Mouse (Mus musculus) cerebellum, adult 18-20 months (tissue): ENCODE results near the gene Slc22a4.

Source experiments
- DNase-seq, 2 experiments: peaks; one replicate each; pipeline ENCODE4 v3.0.0; 2021

Slc22a4 gene

DNA sequence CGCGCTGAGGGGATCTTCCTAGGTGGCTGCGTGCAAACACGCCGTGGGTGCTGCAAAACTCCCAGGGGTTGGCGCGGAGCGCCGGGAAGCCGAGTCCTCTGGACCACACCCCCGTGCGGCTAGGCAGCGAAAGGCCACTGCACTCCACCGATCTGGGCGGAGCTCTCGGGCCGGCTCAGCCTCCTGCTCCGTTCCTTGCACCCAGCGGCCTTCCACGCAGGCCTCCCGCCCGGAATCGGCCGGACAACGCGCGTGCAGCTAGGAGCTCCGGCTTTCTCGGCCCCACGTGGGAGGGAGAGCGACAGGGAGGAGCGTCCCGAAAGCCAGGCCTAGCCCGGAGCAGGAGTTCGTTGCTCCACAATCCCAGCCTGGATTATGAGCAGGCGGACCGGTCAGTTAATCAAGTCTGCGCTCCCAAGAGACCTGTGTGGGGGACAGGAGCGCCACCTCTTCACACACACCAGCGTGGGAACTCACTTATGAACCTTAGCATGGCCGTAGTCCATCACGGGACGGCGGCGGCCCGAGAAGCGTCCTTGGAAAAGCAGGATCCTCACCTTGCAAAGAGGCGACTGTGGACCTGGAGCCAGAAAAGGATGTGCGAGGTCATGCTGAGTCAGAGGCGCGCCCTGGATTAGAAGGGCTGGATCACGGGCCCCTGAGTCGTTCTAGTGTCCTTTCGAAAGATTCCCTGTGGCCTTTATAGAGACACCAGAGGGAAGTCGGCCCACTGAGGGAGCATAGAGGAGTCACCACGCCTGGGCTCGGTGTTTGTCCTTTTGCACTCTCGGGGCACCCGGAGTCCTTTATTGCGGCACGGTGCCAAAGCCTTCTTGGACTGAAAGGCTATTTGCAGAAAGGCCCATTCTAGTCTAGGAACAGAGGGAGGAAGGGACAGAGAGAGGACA, at the start of gene Slc22a4:
Gene Slc22a4, minus strand, starts transcription at position 47 of the 908 bp plus-strand sequence.
- peak; percentile 90 to 91 for DNase-seq

DNA sequence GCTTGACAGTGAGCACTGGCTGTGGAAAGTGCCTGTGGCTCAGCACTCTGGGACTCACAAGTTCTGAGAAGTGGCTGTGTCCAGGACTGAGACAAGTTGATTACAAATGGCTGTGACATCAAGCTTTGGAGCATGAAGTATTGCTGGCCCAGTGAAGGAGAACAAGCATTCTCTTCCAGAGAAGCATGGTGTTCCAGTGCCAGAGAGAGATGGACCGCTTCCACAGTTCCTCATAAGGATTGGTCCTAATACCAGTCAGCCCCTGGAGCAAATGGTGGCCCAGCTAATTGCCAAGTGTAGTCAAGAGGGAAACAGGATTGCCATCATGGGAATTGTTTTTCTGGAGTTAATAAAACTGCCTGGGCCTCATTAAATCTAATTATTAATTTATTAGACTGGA, 48.2 kb upstream of the Slc22a4 start:
- no peak for DNase-seq

DNA sequence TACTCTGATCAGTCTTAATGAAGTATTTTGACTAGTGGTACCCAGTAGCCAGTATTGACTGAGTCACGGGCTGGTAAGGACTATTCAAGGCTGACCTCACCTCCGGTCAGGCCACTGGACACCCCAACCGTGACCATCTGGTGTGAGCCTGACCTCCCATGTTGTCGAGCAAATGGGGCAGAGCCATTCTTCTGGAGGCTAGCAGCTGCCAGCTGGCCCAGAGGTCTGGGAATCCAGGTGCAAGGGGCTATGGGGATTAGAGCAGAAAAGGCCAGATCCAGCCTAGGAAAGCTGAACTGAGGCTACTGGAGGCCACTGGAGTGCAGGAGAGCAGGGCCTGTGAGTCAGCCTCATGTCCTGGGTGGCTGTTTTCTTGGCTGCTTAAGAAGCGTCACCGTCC, 47.5 kb upstream of the Slc22a4 start:
- DNase-seq = no peak

DNA sequence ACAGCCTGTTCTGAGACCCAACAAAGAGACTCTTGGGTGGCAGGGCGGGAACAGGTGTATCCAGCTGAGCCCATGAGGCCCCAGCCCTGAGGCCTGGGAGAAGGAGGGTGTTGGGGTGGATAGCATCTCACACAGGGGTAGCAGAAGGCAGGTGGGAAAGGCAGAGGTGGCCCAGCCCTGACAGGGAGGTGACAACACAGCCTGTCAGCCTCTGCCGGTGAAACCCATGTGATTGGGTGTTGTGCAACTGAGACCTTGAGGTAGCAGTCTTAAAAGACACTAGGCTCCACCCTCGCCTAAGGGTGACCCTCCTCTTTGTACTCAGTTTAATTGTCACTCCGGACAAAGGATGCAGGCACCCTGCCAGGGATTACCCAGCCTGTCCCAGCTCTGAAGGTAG, 45.4 kb upstream of the Slc22a4 start:
- DNase-seq = no peak

DNA sequence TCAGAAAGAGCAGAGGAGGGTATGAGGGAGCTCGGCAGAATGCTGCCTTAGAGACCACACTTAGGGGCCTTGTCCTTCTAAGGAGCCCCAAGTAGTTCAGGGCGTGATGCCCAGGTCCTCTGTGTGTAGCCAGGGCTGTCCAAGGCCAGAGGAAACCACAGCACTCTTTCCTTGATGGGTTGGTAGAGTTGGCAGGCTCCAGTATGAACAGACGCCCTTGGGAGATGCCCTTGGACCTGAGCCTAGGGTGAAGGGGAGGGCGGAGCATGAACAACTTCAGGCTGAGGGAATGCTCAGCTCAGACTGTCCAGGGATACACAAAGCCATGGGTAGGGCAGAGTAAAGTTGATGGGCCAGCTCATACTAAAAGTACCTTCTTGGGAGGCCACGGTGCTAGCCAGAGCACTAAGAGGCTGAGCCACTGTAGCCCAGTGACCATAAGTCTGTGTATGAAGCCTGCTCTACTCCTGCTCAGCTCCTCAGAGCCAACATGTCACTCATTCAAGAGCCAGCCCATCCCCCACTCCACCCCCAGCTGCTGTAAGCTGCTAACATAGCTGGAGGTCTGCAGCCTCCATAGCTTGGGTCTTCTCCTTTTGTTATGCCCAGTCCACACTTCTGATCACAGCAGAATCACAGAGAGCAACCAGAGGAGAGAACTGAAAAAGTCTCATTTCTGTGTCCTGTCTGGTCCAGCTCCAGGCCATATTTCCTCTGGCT, 44.0 kb upstream of the Slc22a4 start:
- DNase-seq = peak in 1 of 2 experiments; percentile 68

DNA sequence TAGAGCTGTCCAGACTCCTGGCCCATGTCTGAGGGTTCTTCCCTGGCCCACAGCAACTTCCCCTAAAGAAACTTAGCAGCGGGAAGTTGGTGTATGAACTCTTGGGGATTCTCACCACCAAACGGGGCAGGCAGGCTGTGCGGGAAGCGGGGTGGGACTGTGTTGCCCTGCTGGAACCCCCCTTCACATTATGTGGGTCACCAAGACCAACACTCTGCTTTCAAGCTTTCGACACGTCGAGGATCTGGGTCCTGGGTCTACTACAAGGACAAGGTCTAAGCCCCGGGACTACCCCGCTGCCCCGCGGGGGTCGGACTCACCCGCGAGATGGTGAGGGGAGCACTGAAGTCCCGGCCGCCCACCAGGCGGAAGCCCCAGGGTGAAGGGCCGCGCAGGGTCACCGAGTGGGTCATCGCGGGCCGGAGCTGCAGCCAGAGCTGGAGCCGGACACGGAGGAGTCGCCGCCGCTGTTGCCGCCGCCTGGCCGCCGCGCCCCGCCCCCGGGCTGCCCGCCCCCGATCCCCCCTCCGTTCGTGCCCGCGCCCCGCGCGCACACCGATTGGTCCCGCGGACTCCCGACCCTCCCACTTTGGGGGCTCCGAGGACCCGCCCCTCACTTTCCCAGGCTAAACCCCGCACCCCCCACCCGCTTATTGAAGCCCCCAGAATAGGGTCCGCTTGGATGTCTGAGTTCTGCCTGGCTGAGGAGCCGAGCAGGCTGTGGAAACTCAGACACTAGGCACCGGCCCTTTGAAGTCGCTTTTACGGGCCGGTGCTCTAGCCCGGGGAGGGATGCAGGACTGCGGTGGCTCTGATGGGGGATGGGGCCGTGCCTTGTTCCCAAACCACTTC, 40.9 kb upstream of the Slc22a4 start, which contains the start of gene Pdlim4:
Gene Pdlim4, minus strand, starts transcription at position 495 of the 852 bp plus-strand sequence.
- no peak for DNase-seq

DNA sequence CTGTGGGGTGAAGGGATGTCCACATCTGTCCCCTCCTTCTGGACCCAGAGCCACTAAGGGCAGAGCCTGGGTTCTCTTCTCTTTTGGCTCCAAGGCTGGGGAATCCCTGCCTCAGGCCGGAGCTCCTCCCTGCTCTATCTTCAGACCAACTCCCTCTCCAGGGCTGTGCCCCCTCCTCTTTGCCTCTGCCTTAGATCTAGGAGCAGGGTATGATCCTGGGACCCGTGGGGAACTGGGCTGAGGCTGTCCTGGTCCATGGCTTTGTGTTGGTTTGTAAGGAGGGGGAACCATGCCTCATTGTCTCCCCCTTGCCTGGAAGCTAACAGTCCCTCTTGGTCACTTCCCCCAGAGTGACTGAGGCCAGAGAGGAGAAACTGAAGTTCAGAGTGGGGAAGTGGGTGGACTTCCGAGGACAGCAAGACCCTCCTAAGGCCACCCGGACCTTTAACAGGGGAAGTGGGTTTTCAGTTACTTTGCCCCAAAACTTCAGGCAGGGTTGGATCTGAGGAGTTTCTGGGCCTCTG, 40.2 kb upstream of the Slc22a4 start:
- DNase-seq = no peak

DNA sequence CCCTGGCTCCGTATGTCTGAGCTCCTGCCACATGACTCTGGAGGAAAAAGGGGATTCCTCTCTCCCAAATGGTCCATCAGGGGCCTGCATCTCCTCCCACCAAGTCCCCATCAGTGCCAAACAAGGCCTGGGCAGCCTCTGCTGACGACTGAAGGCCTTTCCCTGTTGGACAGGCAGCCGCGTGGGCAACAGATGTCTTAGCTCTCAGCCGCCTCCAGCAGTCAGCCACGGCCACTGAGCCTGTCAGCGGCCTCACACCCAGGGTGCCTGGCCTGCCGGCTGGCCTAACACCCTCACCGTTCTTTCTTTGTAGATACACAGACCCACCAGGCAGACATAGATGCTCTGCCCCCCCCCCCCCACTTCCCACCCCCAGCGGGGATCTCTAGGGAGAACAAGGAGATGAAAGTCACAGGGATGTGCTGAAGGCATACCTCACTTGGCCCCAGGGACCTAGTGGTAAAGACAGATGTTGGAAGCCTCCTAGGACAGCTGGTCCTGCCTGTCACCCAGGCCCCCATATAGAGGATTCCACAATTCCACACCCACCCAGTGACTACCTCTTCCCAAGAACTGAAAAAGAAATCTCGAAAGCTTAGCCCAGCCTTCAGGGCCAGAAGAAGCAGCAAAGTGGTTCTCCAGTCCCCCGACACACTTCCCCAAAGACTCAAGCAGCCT, 39.6 kb upstream of the Slc22a4 start:
- DNase-seq = no peak

DNA sequence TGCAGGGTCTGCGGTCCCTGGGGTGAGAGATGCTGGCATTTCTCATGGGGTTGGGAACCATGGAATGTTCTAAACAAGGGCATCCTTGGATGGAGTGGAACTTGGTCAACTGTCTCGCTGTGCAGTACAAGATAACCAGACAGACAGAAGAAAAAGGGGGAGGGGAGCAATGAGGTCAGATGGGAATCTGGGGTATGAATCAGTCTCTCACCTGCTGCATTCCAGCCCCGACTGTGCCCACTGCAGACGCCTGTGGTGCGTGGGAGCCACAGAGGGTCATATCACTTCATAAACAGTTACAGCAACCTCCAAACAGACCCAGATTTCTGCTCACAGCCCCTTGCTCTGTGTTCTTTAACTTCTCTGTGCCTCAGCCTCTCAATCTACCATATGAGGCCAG, 38.5 kb upstream of the Slc22a4 start:
- DNase-seq = no peak

DNA sequence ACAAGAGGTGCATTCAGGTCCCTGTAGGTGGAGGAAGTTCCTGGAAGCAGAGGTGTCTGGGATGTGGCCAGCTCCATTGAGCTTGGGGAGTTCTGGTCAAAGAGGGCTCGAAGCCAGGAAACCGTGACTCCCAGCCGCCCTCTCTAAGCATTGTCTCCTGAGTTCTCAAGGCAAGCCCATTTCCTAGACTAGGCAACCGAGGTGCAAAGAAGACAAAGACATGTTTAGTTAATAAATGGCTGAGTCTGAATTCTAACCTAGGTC, 38.0 kb upstream of the Slc22a4 start:
- no peak for DNase-seq

DNA sequence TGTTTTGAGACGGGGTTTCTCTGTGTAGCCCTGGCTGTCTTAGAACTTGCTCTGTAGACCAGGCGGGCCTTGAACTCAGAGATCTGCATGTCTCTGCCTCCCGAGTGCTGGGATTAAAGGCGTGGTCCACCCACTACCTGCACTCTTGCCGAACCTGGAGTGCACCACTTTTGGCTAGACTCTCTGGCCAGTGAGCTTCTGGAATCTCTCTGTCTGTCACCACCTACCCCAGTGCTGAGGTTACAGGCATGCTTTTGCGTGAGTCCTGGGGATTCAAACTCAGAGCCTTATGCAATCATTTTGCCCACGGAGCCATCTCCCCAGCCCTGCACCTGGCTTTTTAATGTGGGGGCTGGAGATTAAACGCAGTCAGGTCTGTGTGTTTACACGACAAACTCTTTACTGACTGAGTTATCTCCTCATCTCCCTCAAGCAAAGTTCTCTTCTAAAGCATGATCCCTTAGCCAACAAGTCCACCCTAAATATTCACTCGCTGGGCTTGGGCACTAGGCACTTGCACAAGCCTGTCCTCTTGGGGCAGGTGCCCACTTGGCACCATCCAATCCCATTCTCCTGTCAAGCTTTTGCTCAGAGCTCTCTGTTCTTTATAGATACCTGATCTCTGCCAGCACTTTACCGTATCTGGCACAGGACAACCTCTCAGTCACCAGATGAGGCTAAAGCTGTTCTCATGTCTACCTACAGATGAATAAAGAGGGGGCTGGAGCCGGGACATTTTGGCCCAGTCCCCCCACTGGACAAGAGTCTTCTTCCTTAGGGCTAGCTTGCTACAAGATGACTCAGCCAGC, 37.4 kb upstream of the Slc22a4 start:
- DNase-seq = no peak

DNA sequence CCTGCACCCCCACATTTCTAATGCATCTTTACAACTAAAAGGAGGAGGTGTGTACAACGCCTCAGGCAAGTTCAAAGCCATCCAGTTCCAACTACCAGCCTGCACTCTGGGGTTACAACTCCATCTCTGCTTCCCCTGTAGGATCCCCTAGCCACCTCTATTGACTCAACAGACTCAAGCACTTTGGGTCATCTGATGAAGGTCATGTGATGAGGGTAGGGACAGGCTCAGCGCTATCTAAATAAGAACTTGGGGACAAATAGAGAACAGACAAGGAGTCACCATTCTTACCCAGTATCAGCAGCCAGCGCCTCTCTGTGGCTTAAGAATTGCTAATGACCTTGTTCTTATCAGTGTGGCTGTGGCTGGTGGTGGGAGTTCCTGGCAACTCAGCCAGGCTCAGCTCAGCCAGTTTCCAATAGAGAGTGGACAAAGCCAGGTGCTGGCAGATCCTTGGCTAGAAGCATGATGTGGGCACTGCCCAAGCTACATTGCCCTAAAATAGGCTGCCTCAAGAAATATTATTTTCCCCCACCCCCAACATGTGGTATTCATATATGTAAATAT, 36.6 kb upstream of the Slc22a4 start:
- no peak for DNase-seq

DNA sequence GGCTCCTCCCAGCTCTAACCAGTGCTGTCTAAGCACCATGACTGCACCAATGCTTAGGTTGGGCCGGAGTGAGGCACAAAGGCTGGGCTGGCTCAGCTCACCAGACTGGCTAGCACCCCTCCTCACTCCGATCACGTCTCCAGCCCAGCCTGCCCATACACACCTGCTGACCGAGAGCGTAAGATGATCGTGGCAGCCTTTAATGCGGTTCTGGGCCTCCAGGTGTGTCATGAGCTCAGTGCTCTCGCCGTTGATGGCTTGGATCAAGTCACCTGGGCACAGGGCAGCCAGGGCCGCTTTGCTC, 35.5 kb upstream of the Slc22a4 start:
- no peak for DNase-seq

DNA sequence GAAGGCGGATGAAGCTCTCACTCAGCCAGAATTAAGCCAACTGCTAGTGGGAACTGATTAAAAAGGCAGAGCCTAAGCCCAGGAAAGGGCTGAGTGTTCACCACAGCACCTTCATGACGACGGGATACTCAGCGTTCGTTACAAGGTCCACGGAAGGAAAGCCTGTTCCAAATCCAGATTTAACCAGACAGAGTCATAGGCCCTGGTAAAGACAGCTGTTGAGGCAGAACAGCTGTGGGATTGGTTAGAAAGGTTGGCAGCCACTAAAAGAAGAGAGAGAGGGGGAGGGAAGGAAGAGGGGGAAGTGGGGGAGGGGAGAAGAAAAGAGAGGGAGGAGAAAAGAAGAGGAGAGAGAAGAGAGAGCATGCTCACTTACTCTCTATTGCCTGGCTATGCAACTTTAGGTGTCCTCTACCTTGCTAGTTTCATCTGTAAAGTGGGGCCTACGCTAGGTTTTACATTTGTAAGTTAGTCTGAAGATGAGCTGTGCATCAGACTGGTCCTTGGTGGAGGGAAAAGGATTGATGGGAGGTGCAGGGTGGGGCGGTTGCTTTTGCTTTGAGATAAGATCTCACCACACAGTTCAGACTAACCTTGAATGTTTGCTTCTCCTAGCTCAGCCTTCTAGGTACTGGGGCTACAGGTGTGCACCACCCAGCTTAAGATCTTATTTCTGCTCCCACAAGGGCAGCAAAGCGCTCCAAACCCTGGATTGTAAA, 35.0 kb upstream of the Slc22a4 start:
- no peak for DNase-seq

DNA sequence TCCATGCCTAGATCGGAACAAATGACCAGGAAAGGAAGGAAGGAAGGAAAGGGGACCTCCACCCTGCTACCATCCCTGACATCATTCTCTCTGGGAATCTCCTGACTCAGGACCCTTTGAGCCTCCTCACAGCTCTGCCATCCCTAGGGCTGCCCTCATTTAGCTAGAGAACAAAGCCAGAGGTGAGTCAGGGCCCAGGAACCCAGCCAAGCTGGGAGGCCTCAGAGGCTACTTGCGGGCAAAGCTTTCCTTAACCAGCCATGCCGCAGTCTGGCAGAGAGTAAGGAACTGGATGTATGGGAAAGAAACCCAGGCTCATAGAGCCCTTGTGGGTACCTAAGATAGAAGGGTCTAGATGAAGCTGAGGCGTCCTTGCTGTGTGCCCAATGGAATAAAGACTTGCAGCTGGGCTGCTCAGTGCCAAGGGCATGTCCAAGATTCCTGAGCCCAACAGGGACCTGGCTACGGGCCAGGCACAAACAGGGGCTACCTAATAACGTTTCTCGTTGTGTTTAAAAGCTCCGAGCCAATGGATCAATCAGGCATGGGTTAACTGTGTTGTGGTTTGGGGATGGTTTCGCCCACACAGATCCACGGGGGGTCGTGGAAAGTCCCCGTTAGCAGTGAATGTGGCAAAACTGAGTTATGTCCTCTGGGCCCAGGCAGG, 34.3 kb upstream of the Slc22a4 start:
- peak in 1 of 2 experiments; percentile 62 for DNase-seq

DNA sequence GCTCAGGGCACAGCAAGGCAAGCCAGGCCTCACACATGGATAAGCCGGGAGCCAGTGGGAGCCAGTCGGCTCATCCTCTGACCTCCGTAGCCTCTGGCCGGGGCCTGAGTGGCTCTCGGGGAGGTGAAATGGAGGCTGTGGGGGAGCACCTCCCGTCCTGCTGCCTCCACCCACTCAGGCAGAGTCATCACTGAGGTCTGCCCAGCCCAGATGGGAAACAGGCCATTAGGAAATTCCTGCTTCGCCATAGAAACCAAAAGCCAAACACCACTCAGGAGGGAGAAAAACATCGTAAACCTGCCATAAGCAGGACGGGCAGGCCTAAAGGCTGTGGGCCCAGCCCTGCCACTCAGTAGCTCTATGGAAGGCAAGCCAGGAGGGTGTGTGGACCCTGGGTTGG, 32.4 kb upstream of the Slc22a4 start:
- no peak for DNase-seq

DNA sequence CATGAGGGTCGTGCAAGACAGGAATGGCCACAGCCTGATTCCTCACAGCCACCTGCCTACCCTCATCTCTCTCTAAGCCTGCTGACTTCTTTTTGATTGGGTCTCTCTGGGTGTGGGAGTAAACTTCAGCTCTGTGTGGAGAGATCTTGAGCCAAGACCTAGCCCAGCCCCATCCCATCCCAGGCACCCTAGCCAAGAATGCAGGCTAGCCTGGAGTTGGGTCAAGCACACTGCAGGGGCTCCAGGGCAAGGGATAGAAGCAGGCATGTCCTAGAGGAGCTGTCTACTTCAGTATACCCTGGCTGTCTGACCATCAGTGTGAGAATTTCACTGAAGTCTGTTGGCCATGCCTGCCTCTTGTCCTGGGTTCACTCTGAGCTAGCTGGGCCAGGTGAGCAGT, 31.6 kb upstream of the Slc22a4 start:
- DNase-seq = no peak

DNA sequence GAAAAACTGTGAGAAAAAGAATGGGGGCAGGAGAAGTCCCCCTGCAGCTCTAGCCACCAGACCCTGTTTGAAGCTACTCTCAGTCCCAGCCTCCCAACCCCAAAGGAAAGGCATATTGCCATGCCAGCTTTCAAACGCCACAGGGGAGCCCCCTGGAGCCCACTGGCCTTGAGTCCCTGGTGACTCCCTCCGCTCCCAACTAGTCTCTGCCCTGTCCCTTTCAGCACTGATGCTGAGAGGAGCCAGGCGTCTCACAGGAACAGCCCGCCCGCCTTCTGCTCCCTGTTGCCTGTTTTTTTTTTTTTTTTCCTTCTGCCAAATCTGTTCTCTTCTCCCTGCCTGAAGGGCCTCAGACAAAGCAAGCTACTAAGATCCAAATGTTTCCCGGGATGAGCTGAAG, 30.8 kb upstream of the Slc22a4 start:
- DNase-seq = peak; percentile 57 to 64

DNA sequence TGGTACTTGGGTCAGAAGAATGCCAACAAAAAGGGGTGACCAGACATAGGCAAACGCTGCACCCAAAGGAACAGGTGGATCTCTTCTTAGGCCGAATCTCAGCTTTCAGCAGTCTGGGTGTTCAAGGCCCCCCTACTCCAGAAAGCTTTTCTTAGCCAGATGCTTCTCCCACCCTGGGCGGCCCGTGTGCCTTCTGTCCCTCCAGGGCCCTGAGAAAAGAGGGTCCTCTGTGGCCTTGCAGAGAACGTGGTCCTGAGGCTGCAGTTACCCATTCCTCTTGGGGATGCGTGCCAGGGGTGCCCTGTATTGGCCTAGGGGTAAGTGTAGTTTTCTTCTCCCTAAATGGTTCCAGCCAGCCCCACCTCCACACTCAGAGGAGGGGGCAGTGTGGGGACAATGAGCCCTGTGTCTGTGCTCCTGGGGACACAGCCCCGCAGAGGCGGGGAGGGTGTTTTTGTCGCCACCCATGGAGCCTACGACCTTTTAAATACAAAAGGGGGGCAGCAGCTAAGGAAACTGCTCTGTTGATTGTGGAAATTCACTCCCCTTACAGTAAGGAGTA, 30.2 kb upstream of the Slc22a4 start:
- DNase-seq = no peak

DNA sequence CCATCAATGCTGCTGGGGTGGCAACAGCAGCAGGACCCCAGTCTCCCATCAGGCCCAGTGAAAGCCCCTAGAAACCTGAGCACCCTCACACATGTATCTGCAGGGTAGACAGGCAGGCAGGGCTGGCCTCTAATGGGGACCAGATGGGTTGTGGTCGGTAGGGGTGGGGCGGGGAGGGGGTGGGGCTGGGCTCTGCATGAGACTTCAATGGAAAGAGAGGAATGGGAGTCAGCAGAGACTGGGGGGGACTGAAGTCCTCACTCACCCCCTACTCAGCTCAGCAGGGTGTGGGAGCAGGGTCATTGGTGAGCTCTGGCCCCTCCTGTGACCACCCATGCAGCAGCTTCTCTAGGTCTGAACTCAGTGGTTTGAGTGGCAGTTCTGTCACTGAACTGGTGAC, 29.5 kb upstream of the Slc22a4 start:
- DNase-seq = no peak
